Mouse (Mus musculus): ENCODE data around the gene Ush1g. TPM values are rescaled to one million over a fixed set of nuclear protein-coding genes. Genes with fewer than 3 reads are reported as not detected.

Ush1g gene
- polyA plus RNA-seq, 1 experiment from 2014 or later, result not detected

DNA sequence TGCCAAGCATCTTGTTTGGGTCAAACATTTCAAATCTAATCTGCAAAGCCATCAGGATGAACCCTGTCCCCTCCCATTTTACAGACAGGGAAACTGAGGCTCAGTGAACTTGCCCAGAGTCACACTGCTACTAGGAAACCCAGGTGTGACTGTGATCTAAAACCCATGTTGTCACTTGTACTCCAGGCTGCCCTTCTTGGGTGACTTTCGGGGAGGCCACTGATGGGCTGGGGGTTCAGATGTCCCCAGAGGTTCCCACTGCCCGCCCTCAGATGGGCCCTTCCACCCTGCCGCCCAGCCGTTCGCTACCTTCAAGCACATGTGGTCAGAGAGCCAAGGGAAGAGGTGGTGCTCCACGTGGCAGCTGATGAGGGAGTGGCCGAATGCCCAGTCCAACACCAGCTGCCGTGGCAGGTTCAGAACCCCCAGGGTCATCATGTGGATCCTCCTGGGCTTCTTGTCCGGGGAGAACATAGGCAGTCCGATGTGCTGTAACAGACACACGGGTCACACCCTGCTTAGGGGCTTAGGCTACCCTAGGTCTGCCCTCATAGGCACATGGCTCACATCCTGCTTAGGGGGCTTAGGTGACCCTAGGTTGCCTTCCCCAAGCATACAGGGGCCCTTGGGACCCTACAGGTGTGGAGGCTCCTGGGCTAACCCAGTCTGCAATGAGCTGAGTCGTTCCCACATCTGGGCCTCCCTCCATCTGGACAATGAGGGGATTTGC lies 37.8 kb downstream of the Ush1g start:
- Histone ChIP-seq H3K4me1 (ENCODE audit: insufficient read depth, low read length) (no peaks in the 10 kb centered on the region), H3K27ac (ENCODE audit: low read length) (no peak overlapping the region), H3K9me3 (ENCODE audit: low read length) (no peaks in the 10 kb centered on the region), H3K9ac (replicated peaks; ENCODE audit: low read length) (no peak overlapping the region), H3K27me3 (ENCODE audit: insufficient read depth, low read length) (no peaks in the 10 kb centered on the region), H3K4me3 (ENCODE audit: low read length) (no peak overlapping the region), H3K36me3 (ENCODE audit: insufficient read depth, low read length) (no peaks in the 10 kb centered on the region), H3K4me2 (replicated peaks; ENCODE audit: low read depth, low read length) (no peak overlapping the region)
- WGBS, result 87% methylated on average over 12 of the region's 12 CpGs
- no peak for ATAC-seq (ENCODE audit: low FRiP score, low TSS enrichment)

GRCm38 (mm10) chr11:115283486-115283765 lies 38.4 kb downstream of the Ush1g start:
- Histone ChIP-seq H3K27ac (ENCODE audit: low read length) (no peak overlapping the region), H3K27me3 (ENCODE audit: insufficient read depth, low read length) (no peaks in the 10 kb centered on the region), H3K9me3 (ENCODE audit: low read length) (no peaks in the 10 kb centered on the region), H3K36me3 (ENCODE audit: insufficient read depth, low read length) (no peaks in the 10 kb centered on the region), H3K4me1 (ENCODE audit: insufficient read depth, low read length) (no peaks in the 10 kb centered on the region), H3K4me3 (ENCODE audit: low read length) (no peak overlapping the region), H3K4me2 (replicated peaks; ENCODE audit: low read depth, low read length) (no peak overlapping the region), H3K9ac (replicated peaks; ENCODE audit: low read length) (no peak overlapping the region)
- WGBS, result 72% methylated on average over 9 of the region's 9 CpGs
- no peak for ATAC-seq (ENCODE audit: low FRiP score, low TSS enrichment)

- no peak overlapping the region for H3K27ac ChIP-seq (ENCODE audit: low read length)
- no peaks in the 10 kb centered on the region for H3K9me3 ChIP-seq (ENCODE audit: low read length)
- no peaks in the 10 kb centered on the region for H3K27me3 ChIP-seq (ENCODE audit: insufficient read depth, low read length)
- H3K36me3 ChIP-seq (ENCODE audit: insufficient read depth, low read length), result no peaks in the 10 kb centered on the region
- peaks cover 3% of the 10 kb centered on the region; the same call in 1 of the 2 replicates for H3K4me1 ChIP-seq (ENCODE audit: insufficient read depth, low read length)
- H3K9ac ChIP-seq (replicated peaks; ENCODE audit: low read length), result no peak overlapping the region
- no peak for ATAC-seq (ENCODE audit: low FRiP score, low TSS enrichment)
- H3K4me2 ChIP-seq (replicated peaks; ENCODE audit: low read depth, low read length), result no peak overlapping the region
- no peak overlapping the region for H3K4me3 ChIP-seq (ENCODE audit: low read length)
- WGBS, result 74% methylated on average over 8 of the region's 8 CpGs
Measured at GRCm38 (mm10) chr11:115282723-115283485, 38.9 kb downstream of the Ush1g start.

DNA sequence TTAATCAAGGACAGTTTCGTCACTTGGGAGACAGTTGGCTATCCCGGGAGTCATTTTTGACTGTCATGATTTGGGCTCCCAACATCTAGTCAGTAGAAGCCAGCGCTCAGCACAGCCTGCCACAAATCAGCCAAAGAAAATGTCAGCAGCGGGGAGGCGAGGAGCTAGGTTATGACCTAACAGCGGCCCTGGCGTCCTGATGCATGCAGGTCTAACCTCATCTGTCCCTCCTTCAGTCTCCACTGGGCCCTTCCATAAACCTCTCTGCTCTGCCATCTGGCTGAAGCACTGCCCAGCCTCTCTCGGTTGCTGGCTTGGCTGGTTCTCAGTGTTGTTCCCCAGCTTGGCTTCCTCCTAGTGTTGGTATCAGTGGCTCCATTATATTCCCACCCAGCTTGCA lies 39.5 kb downstream of the Ush1g start:
- Histone ChIP-seq H3K9me3 (ENCODE audit: low read length) (no peaks in the 10 kb centered on the region), H3K27ac (ENCODE audit: low read length) (no peak overlapping the region), H3K4me1 (ENCODE audit: insufficient read depth, low read length) (peaks cover 7% of the 10 kb centered on the region; the same call in 1 of the 2 replicates), H3K4me3 (ENCODE audit: low read length) (no peak overlapping the region), H3K36me3 (ENCODE audit: insufficient read depth, low read length) (no peaks in the 10 kb centered on the region), H3K4me2 (replicated peaks; ENCODE audit: low read depth, low read length) (no peak overlapping the region), H3K9ac (replicated peaks; ENCODE audit: low read length) (no peak overlapping the region), H3K27me3 (ENCODE audit: insufficient read depth, low read length) (no peaks in the 10 kb centered on the region)
- WGBS, result 54% methylated on average over 8 of the region's 8 CpGs
- no peak for ATAC-seq (ENCODE audit: low FRiP score, low TSS enrichment)

GRCm38 (mm10) chr11:115279726-115280125 lies 42.1 kb downstream of the Ush1g start:
- Histone ChIP-seq H3K9me3 (ENCODE audit: low read length) (no peaks in the 10 kb centered on the region), H3K4me3 (ENCODE audit: low read length) (no peak overlapping the region), H3K4me2 (replicated peaks; ENCODE audit: low read depth, low read length) (no peak overlapping the region), H3K4me1 (ENCODE audit: insufficient read depth, low read length) (peaks cover 15% of the 10 kb centered on the region; the same call in 1 of the 2 replicates), H3K36me3 (ENCODE audit: insufficient read depth, low read length) (no peaks in the 10 kb centered on the region), H3K27me3 (ENCODE audit: insufficient read depth, low read length) (no peaks in the 10 kb centered on the region), H3K9ac (replicated peaks; ENCODE audit: low read length) (no peak overlapping the region), H3K27ac (ENCODE audit: low read length) (no peak overlapping the region)
- ATAC-seq (ENCODE audit: low FRiP score, low TSS enrichment), result no peak
- WGBS, result 75% methylated on average over 1 of the region's 1 CpGs

- ATAC-seq (ENCODE audit: low FRiP score, low TSS enrichment), result no peak
- H3K4me2 ChIP-seq (replicated peaks; ENCODE audit: low read depth, low read length), result peak overlapping the region; percentile 65; the same call in 1 of the 2 replicates
- no peak overlapping the region for H3K27ac ChIP-seq (ENCODE audit: low read length)
- H3K27me3 ChIP-seq (ENCODE audit: insufficient read depth, low read length), result no peaks in the 10 kb centered on the region
- H3K4me3 ChIP-seq (ENCODE audit: low read length), result no peak overlapping the region
- no peak overlapping the region for H3K9ac ChIP-seq (replicated peaks; ENCODE audit: low read length)
- H3K9me3 ChIP-seq (ENCODE audit: low read length), result no peaks in the 10 kb centered on the region
- no peaks in the 10 kb centered on the region for H3K36me3 ChIP-seq (ENCODE audit: insufficient read depth, low read length)
- 76% methylated on average over 6 of the region's 6 CpGs for WGBS
- peaks cover 15% of the 10 kb centered on the region; the same call in 1 of the 2 replicates for H3K4me1 ChIP-seq (ENCODE audit: insufficient read depth, low read length)
Measured at GRCm38 (mm10) chr11:115278176-115278575, 43.7 kb downstream of the Ush1g start.

GRCm38 (mm10) chr11:115277604-115277975 lies 44.3 kb downstream of the Ush1g start:
- Histone ChIP-seq H3K27me3 (ENCODE audit: insufficient read depth, low read length) (no peaks in the 10 kb centered on the region), H3K36me3 (ENCODE audit: insufficient read depth, low read length) (no peaks in the 10 kb centered on the region), H3K9ac (replicated peaks; ENCODE audit: low read length) (peak overlapping the region; percentile 73), H3K9me3 (ENCODE audit: low read length) (no peaks in the 10 kb centered on the region), H3K27ac (ENCODE audit: low read length) (peak overlapping the region; percentile 80), H3K4me2 (replicated peaks; ENCODE audit: low read depth, low read length) (peak overlapping the region; percentile 65), H3K4me1 (ENCODE audit: insufficient read depth, low read length) (peaks cover 15% of the 10 kb centered on the region; the same call in 1 of the 2 replicates), H3K4me3 (ENCODE audit: low read length) (peak overlapping the region; percentile 69)
- no peak for ATAC-seq (ENCODE audit: low FRiP score, low TSS enrichment)
- 19% methylated on average over 7 of the region's 7 CpGs for WGBS

DNA sequence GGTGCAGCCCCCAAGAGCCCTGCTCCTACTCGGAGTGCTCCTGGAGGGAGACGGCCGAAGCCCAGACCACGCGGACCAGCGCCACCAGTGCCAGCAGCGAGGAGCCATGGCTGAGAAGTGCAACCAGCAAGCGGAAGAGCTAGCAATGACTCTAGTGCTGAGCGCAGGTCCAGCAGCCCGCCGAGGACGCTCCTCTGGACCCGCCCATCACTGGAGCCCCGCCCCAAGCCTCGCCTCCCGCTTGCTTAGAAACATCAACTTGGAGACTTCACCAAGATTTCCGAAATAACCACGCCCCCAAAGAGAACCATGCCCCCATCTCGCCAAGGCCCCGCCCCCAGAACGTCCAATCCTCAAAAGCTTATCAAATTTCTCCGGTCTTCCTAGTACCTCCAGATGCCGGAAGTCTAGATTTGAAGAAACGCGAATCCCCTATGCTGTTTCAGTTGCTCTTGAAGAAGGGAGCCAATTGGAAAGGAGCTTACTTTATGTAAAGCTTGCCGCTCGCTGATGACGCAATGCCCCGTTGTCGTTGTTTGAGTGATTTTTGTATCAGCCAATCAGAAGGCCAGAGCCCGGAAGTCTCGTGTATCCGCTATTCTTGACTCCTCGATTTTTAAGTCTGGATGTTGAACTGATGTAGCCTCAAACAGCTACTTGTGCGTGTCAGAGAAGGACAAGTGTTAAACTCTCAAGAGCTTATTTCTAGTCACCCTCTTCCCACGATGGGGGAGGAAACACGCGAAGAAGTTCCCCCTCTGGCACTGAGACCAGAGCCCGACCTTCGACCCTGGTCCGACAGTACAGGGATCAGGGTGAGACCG lies 44.8 kb downstream of the Ush1g start, which contains the start of gene Fdxr:
Gene Fdxr (minus strand): TSS at position 271 of the 824 bp plus-strand sequence.
- Histone ChIP-seq H3K4me1 (ENCODE audit: insufficient read depth, low read length) (peaks cover 15% of the 10 kb centered on the region; the same call in 1 of the 2 replicates), H3K36me3 (ENCODE audit: insufficient read depth, low read length) (no peaks in the 10 kb centered on the region), H3K4me3 (ENCODE audit: low read length) (peak within 1 kb of the TSS; percentile 69), H3K27me3 (ENCODE audit: insufficient read depth, low read length) (no peaks in the 10 kb centered on the region), H3K27ac (ENCODE audit: low read length) (peak within 1 kb of the TSS; percentile 80), H3K9ac (replicated peaks; ENCODE audit: low read length) (peak within 1 kb of the TSS; percentile 79), H3K4me2 (replicated peaks; ENCODE audit: low read depth, low read length) (peak within 1 kb of the TSS; percentile 81), H3K9me3 (ENCODE audit: low read length) (no peaks in the 10 kb centered on the region)
- under 1% methylated on average over 42 of the region's 42 CpGs for WGBS
- peak; percentile 97 for ATAC-seq (ENCODE audit: low FRiP score, low TSS enrichment)

GRCm38 (mm10) chr11:115275954-115276353 lies 45.9 kb downstream of the Ush1g start:
- no peaks in the 10 kb centered on the region for H3K9me3 ChIP-seq (ENCODE audit: low read length)
- 78% methylated on average over 3 of the region's 3 CpGs for WGBS
- no peak overlapping the region for H3K27ac ChIP-seq (ENCODE audit: low read length)
- peak overlapping the region; percentile 79 for H3K9ac ChIP-seq (replicated peaks; ENCODE audit: low read length)
- peak overlapping the region; percentile 69 for H3K4me3 ChIP-seq (ENCODE audit: low read length)
- H3K27me3 ChIP-seq (ENCODE audit: insufficient read depth, low read length), result no peaks in the 10 kb centered on the region
- no peaks in the 10 kb centered on the region for H3K36me3 ChIP-seq (ENCODE audit: insufficient read depth, low read length)
- no peak for ATAC-seq (ENCODE audit: low FRiP score, low TSS enrichment)
- peak overlapping the region; percentile 81 for H3K4me2 ChIP-seq (replicated peaks; ENCODE audit: low read depth, low read length)
- H3K4me1 ChIP-seq (ENCODE audit: insufficient read depth, low read length), result peaks cover 15% of the 10 kb centered on the region; the same call in 1 of the 2 replicates
